Comparison of ENCODE assay signal across 8 mouse cellular contexts in genomic region chr15:97828221-97828842, GRCm38 (mm10). TPM values are rescaled to one million over a fixed set of nuclear protein-coding genes. Genes with fewer than 3 reads are reported as not detected.
DNase-seq lines count a peak whose midpoint lies in the region; ATAC-seq and TF ChIP-seq lines count a peak whose summit lies in the region.

No protein-coding gene starts in this region.

- 0 out of 2 replicates have a peak, but pooled peaks have one; percentile 0 for ATAC-seq in heart, embryonic 14.5 days (ENCODE audit: insufficient number of reproducible peaks, insufficient read depth, low FRiP score, low read depth)
- no peak for ATAC-seq in G1E (ENCODE audit: extremely low read depth, insufficient number of reproducible peaks, low FRiP score, poor library complexity, severe bottlenecking)
- no peak for ATAC-seq in forebrain, postnatal 0 days
- no peak for ATAC-seq in liver, embryonic 13.5 days (ENCODE audit: low read depth)

- peak overlapping the region; percentile 88 for H3K9ac ChIP-seq in heart, embryonic 14.5 days (ENCODE audit: low read length)
- H3K9ac ChIP-seq in forebrain, postnatal 0 days = no peak overlapping the region
- peak overlapping the region; percentile 8; the same call in 1 of the 2 replicates for H3K9ac ChIP-seq in liver, embryonic 13.5 days

- peak overlapping the region; percentile 87 for H3K4me2 ChIP-seq in heart, embryonic 14.5 days (ENCODE audit: low read length)
- peak overlapping the region; percentile 28 for H3K4me2 ChIP-seq in forebrain, postnatal 0 days (ENCODE audit: low read depth)
- H3K4me2 ChIP-seq in liver, embryonic 13.5 days = peak overlapping the region; percentile 94

- H3K27me3 ChIP-seq in heart, embryonic 14.5 days (ENCODE audit: control insufficient read depth, insufficient read depth, low read length) = no peaks in the 10 kb centered on the region
- H3K27me3 ChIP-seq in G1E (ENCODE audit: insufficient read depth, low read length) = no peaks in the 10 kb centered on the region
- no peaks in the 10 kb centered on the region for H3K27me3 ChIP-seq in forebrain, postnatal 0 days (ENCODE audit: insufficient read depth, low read length)
- H3K27me3 ChIP-seq in liver, embryonic 13.5 days = peaks cover 38% of the 10 kb centered on the region

- WGBS in heart, embryonic 14.5 days = 46% methylated on average over 6 of the region's 6 CpGs
- WGBS in forebrain, postnatal 0 days = 43% methylated on average over 6 of the region's 6 CpGs
- 34% methylated on average over 6 of the region's 6 CpGs for WGBS in liver, embryonic 13.5 days (ENCODE audit: insufficient replicate concordance)

- peak overlapping the region; percentile 22 to 64; a peak in 3 of 4 replicates for H3K4me3 ChIP-seq in heart, embryonic 14.5 days (ENCODE audit: control insufficient read depth in 1 of 2, insufficient read depth in 1 of 2, low read depth in 1 of 2, low read length in 2 of 2)
- H3K4me3 ChIP-seq in G1E (ENCODE audit: low read depth, low read length) = peak overlapping the region; percentile 48; the same call in 1 of the 2 replicates
- H3K4me3 ChIP-seq in forebrain, postnatal 0 days (ENCODE audit: low read depth, low read length) = no peak overlapping the region
- peak overlapping the region; percentile 74; the same call in 1 of the 2 replicates for H3K4me3 ChIP-seq in liver, embryonic 13.5 days (replicated peaks)

- peaks cover 10% of the 10 kb centered on the region for H3K36me3 ChIP-seq in heart, embryonic 14.5 days (ENCODE audit: control insufficient read depth, insufficient read depth, low read length)
- H3K36me3 ChIP-seq in G1E (replicated peaks) = peaks cover 93% of the 10 kb centered on the region
- no peaks in the 10 kb centered on the region; the same call in 1 of the 2 replicates for H3K36me3 ChIP-seq in forebrain, postnatal 0 days (ENCODE audit: insufficient read depth)
- 0 out of 2 replicates have a peak, but pooled peaks cover 4% of the 10 kb centered on the region for H3K36me3 ChIP-seq in liver, embryonic 13.5 days

- no peak for TF ChIP-seq CTCF in G1E (IDR thresholded peaks at IDR 0.05; ENCODE audit: low read depth, low read length)
- no peak for TF ChIP-seq CTCF in forebrain, postnatal 0 days (IDR thresholded peaks at IDR 0.05; ENCODE audit: low read depth)

- no peak for DNase-seq in heart, adult 8-10 months (ENCODE audit: low spot score)
- no peak for DNase-seq in G1E (ENCODE audit: low spot score)
- no peak for DNase-seq in forebrain, postnatal 0 days
- DNase-seq in liver, embryonic 13.5 days = no peak
- DNase-seq in adrenal gland, postnatal 25 days = no peak
- no peak for DNase-seq in cerebellum, adult 11-12 months
- DNase-seq in urinary bladder, postnatal 25 days (ENCODE audit: low spot score) = no peak

- H3K27ac ChIP-seq in heart, embryonic 14.5 days (replicated peaks in 1 of 2; ENCODE audit: control insufficient read depth in 1 of 2, insufficient read depth in 1 of 2, low read depth in 2 of 2, low read length in 2 of 2) = peak overlapping the region; percentile 58 to 90
- H3K27ac ChIP-seq in forebrain, postnatal 0 days (ENCODE audit: low read depth, low read length) = 0 out of 2 replicates have a peak overlapping the region, but pooled peaks have one; percentile 15
- H3K27ac ChIP-seq in liver, embryonic 13.5 days = peak overlapping the region; percentile 64

- peaks cover 49 to 78% of the 10 kb centered on the region in 2 experiments for H3K4me1 ChIP-seq in heart, embryonic 14.5 days (ENCODE audit: control insufficient read depth in 2 of 2, insufficient read depth in 2 of 2, low read length in 2 of 2)
- peaks cover 86% of the 10 kb centered on the region for H3K4me1 ChIP-seq in G1E (ENCODE audit: insufficient read depth, low read depth, low read length)
- H3K4me1 ChIP-seq in forebrain, postnatal 0 days (ENCODE audit: insufficient read depth) = peaks cover 51% of the 10 kb centered on the region
- peaks cover 97% of the 10 kb centered on the region for H3K4me1 ChIP-seq in liver, embryonic 13.5 days (replicated peaks)

- H3K9me3 ChIP-seq in heart, embryonic 14.5 days (ENCODE audit: control insufficient read depth, low read length) = no peaks in the 10 kb centered on the region
- peaks cover 2% of the 10 kb centered on the region for H3K9me3 ChIP-seq in G1E (replicated peaks)
- no peaks in the 10 kb centered on the region for H3K9me3 ChIP-seq in forebrain, postnatal 0 days (ENCODE audit: low read length)
- no peaks in the 10 kb centered on the region for H3K9me3 ChIP-seq in liver, embryonic 13.5 days (replicated peaks)

RNA-seq across cellular contexts. Expression of gene Hdac7, which starts 16.0 kb away (rescaled TPM):
- polyA plus RNA-seq in heart, embryonic 14.5 days (2014; fragmentation: Nextera tagmentation; extraction: Ambion mirVana) = 25.7 and 26.7 TPM in 2 replicates
- total RNA-seq in heart, adult 8-10 months (2022) = 10 to 100 TPM; 22.9 to 29.0 (median 26.5) TPM
- total RNA-seq in G1E (2014; fragmentation: Nextera tagmentation) (20.4 and 21.1 TPM in 2 replicates), G1E (2017) (3.0 and 3.9 TPM in 2 replicates)
- 117 and 164 TPM in 2 replicates for polyA plus RNA-seq in G1E (2012)
- total RNA-seq in forebrain, postnatal 0 days (2014; rRNA removed) = 20.7 and 29.4 TPM in 2 replicates
- 16.2 and 21.6 TPM in 2 replicates for polyA plus RNA-seq in forebrain, postnatal 0 days (2015; fragmentation: Nextera tagmentation; extraction: Ambion mirVana)
- 8.0 and 8.3 TPM in 2 replicates for polyA plus RNA-seq in liver, embryonic 13.5 days (2015; fragmentation: Nextera tagmentation; extraction: Ambion mirVana)
- total RNA-seq in adrenal gland, postnatal 25 days (2021) = 93.1 and 109 TPM in 2 replicates

RNA-seq across cellular contexts. Expression of gene Slc48a1, which starts 50.0 kb away (rescaled TPM):
- polyA plus RNA-seq in heart, embryonic 14.5 days (2014; fragmentation: Nextera tagmentation; extraction: Ambion mirVana) = 67.1 and 69.6 TPM in 2 replicates
- 10 to 100 TPM; 63.6 to 76.6 (median 67.9) TPM for total RNA-seq in heart, adult 8-10 months (2022)
- total RNA-seq in G1E (2014; fragmentation: Nextera tagmentation) (210 and 256 TPM in 2 replicates), G1E (2017) (108 and 116 TPM in 2 replicates)
- 113 and 125 TPM in 2 replicates for polyA plus RNA-seq in G1E (2012)
- 40.2 and 56.4 TPM in 2 replicates for total RNA-seq in forebrain, postnatal 0 days (2014; rRNA removed)
- polyA plus RNA-seq in forebrain, postnatal 0 days (2015; fragmentation: Nextera tagmentation; extraction: Ambion mirVana) = 123 and 135 TPM in 2 replicates
- 89.5 and 101 TPM in 2 replicates for polyA plus RNA-seq in liver, embryonic 13.5 days (2015; fragmentation: Nextera tagmentation; extraction: Ambion mirVana)
- 92.4 and 108 TPM in 2 replicates for total RNA-seq in adrenal gland, postnatal 25 days (2021)

Comparison
In these comparisons a context has a peak if more than half of its experiments do, and no peak if none do; other contexts are left out.
1. H3K27ac ChIP-seq: peak in every context shown above with its lines; median percentile 74 in heart, embryonic 14.5 days; 64 in liver, embryonic 13.5 days; 15 in forebrain, postnatal 0 days.
2. H3K4me2 ChIP-seq: peak in every context shown above with its lines; median percentile 94 in liver, embryonic 13.5 days; 87 in heart, embryonic 14.5 days; 28 in forebrain, postnatal 0 days.